Comparison of ENCODE assay signal across 36 mouse cellular contexts in the genomic region with DNA sequence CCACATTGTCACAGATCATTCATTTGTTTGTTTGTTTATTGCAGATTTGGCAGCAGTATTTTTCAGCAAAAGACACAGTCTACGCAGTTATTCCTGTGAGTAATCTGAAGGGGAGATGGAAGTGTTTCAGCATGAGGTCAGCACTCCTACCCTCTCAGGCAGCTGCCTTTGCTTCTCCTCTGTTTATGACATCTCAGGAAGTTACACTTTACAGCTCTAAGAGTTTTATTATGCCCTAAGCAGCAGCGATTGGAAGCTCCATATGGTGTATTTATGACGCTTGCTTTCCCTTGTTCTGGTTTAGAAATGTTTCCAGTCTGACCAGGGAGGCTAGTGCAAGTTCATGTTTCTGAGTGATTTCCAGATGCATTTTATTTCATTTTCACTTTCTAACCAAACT. TPM values are rescaled to one million over a fixed set of nuclear protein-coding genes. Genes with fewer than 3 reads are reported as not detected.
A peak's percentile ranks its signal among the peaks of the same experiment; 100 is the strongest.
DNase-seq lines count a peak whose midpoint lies in the region; ATAC-seq and TF ChIP-seq lines count a peak whose summit lies in the region.
"Had no signal": no experiment of that assay in that cellular context is flagged by ENCODE, and none has a peak within 500 bp of the region (broad histone marks: within the 10 kb centered on the region; RNA-seq: fewer than 3 reads in every experiment).

No protein-coding gene starts in this region.

- TF ChIP-seq CTCF in lung, embryonic 14.5 days (IDR thresholded peaks at IDR 0.05; ENCODE audit: low read depth): no peak

- H3K4me1 ChIP-seq in lung, embryonic 14.5 days (ENCODE audit: insufficient read depth): no peaks in the 10 kb centered on the region
- H3K4me1 ChIP-seq in intestine, embryonic 16.5 days (ENCODE audit: control insufficient read depth, insufficient read depth, low read length): peaks cover 6% of the 10 kb centered on the region; the same call in 1 of the 2 replicates
- no peaks in the 10 kb centered on the region for H3K4me1 ChIP-seq in liver, embryonic 11.5 days (replicated peaks; ENCODE audit: control insufficient read depth, insufficient read depth, low read length)
- H3K4me1 ChIP-seq: embryonic facial prominence, embryonic 12.5 days; forebrain, embryonic 10.5 days; forebrain, embryonic 15.5 days; heart, embryonic 12.5 days; hindbrain, embryonic 10.5 days; hindbrain, embryonic 15.5 days; limb, embryonic 15.5 days; midbrain, embryonic 13.5 days; neural tube, embryonic 15.5 days; stomach, embryonic 15.5 days had no signal

- peaks cover 76% of the 10 kb centered on the region for H3K36me3 ChIP-seq in lung, embryonic 14.5 days (ENCODE audit: insufficient read depth)
- H3K36me3 ChIP-seq in intestine, embryonic 16.5 days (ENCODE audit: control insufficient read depth, insufficient read depth, low read length): peaks cover 8% of the 10 kb centered on the region; the same call in 1 of the 2 replicates
- peaks cover 22% of the 10 kb centered on the region for H3K36me3 ChIP-seq in liver, embryonic 11.5 days (ENCODE audit: control insufficient read depth, insufficient read depth, low read length)

- no peak overlapping the region for H3K27ac ChIP-seq in lung, embryonic 14.5 days (ENCODE audit: low read depth)
- H3K27ac ChIP-seq in intestine, embryonic 16.5 days (ENCODE audit: low read length): peak overlapping the region; percentile 70
- H3K27ac ChIP-seq in liver, embryonic 11.5 days (ENCODE audit: low read depth, low read length): no peak overlapping the region
- H3K27ac ChIP-seq: embryonic facial prominence, embryonic 12.5 days; forebrain, embryonic 10.5 days; forebrain, embryonic 15.5 days; gastrocnemius, adult 2 months; heart, adult 2 months; hindbrain, embryonic 10.5 days; hindbrain, embryonic 15.5 days; limb, embryonic 15.5 days; liver, embryonic 14.5 days; midbrain, embryonic 13.5 days; neural tube, embryonic 15.5 days; stomach, embryonic 15.5 days had no signal

- peak; percentile 66; the same call in 1 of the 2 replicates for ATAC-seq in lung, embryonic 14.5 days (ENCODE audit: insufficient read depth)
- peak; percentile 96 for ATAC-seq in intestine, embryonic 16.5 days
- ATAC-seq in liver, embryonic 11.5 days (replicated peaks; ENCODE audit: low FRiP score): no peak
- ATAC-seq: activated CD4-positive, CD25-positive, alpha-beta regulatory T cell, adult 4 months; forebrain, embryonic 15.5 days; inflammation-experienced regulatory T-cells, adult 6 months; midbrain, embryonic 13.5 days had no signal

- WGBS in lung, embryonic 14.5 days: 57% methylated on average over 3 of the region's 3 CpGs
- WGBS in intestine, embryonic 16.5 days: 37% methylated on average over 3 of the region's 3 CpGs
- 84% methylated on average over 3 of the region's 3 CpGs for WGBS in liver, embryonic 11.5 days

- no peak overlapping the region for H3K4me3 ChIP-seq in lung, embryonic 14.5 days (ENCODE audit: low read depth, low read length)
- no peak overlapping the region for H3K4me3 ChIP-seq in intestine, embryonic 16.5 days (ENCODE audit: low read length)
- H3K4me3 ChIP-seq in liver, embryonic 11.5 days (ENCODE audit: low read depth, low read length): no peak overlapping the region
- H3K4me3 ChIP-seq: embryonic facial prominence, embryonic 12.5 days; forebrain, embryonic 10.5 days; forebrain, embryonic 15.5 days; gastrocnemius, adult 2 months; heart, adult 2 months; heart, embryonic 12.5 days; hindbrain, embryonic 10.5 days; hindbrain, embryonic 15.5 days; limb, embryonic 15.5 days; midbrain, embryonic 13.5 days; neural tube, embryonic 15.5 days; stomach, embryonic 15.5 days had no signal

- intact Hi-C loops in left cerebral cortex, postnatal 14 days (cut with DNase I): no loop called here

- no peaks in the 10 kb centered on the region for H3K9me3 ChIP-seq in lung, embryonic 14.5 days (ENCODE audit: low read depth, low read length)
- H3K9me3 ChIP-seq in intestine, embryonic 16.5 days (ENCODE audit: control insufficient read depth, low read length): no peaks in the 10 kb centered on the region
- H3K9me3 ChIP-seq in liver, embryonic 11.5 days (ENCODE audit: control insufficient read depth, low read length): no peaks in the 10 kb centered on the region
- H3K9me3 ChIP-seq: embryonic facial prominence, embryonic 12.5 days; forebrain, embryonic 10.5 days; forebrain, embryonic 15.5 days; heart, embryonic 12.5 days; hindbrain, embryonic 10.5 days; hindbrain, embryonic 15.5 days; limb, embryonic 15.5 days; midbrain, embryonic 13.5 days; neural tube, embryonic 15.5 days; stomach, embryonic 15.5 days had no signal

- peak; percentile 55 for DNase-seq in lung, embryonic 14.5 days
- no peak for DNase-seq in lung, postnatal 14 days
- DNase-seq in NIH3T3 (ENCODE audit: low read depth) (peak; percentile 55), adipocyte (ENCODE audit: low spot score) (peak; percentile 17)
- DNase-seq in left cerebral cortex, postnatal 14 days (ENCODE audit: low spot score in 2 of 2): no peak
- no peak for DNase-seq in liver, embryonic 11.5 days (ENCODE audit: low spot score)
- DNase-seq in adrenal gland, postnatal 14 days: no peak
- DNase-seq: adrenal gland, adult 8-10 months; B cell, adult 2 months; cerebellum, adult 11 months; cerebellum, adult 9-11 months; embryo, embryonic 11 days; gastrocnemius, adult 2 months; gastrocnemius, postnatal 36 days; heart, adult 2 months; kidney, adult 9 months; kidney, postnatal 25 days; retina, postnatal 1 day; right cerebral cortex, postnatal 14 days had no signal

- no peak overlapping the region for H3K9ac ChIP-seq in lung, embryonic 14.5 days
- no peak overlapping the region for H3K9ac ChIP-seq in intestine, embryonic 16.5 days (ENCODE audit: low read depth, low read length)
- H3K9ac ChIP-seq in liver, embryonic 11.5 days (ENCODE audit: low read depth, low read length): no peak overlapping the region
- H3K9ac ChIP-seq: embryonic facial prominence, embryonic 12.5 days; forebrain, embryonic 15.5 days; heart, embryonic 12.5 days; hindbrain, embryonic 15.5 days; limb, embryonic 15.5 days; liver, embryonic 14.5 days; midbrain, embryonic 13.5 days; neural tube, embryonic 15.5 days; stomach, embryonic 15.5 days had no signal

- H3K27me3 ChIP-seq in lung, embryonic 14.5 days (ENCODE audit: insufficient read depth, low read length): no peaks in the 10 kb centered on the region
- no peaks in the 10 kb centered on the region for H3K27me3 ChIP-seq in intestine, embryonic 16.5 days (replicated peaks; ENCODE audit: control insufficient read depth, insufficient read depth, low read length)
- H3K27me3 ChIP-seq in liver, embryonic 11.5 days (replicated peaks; ENCODE audit: control insufficient read depth, insufficient read depth, low read length): no peaks in the 10 kb centered on the region
- H3K27me3 ChIP-seq: embryonic facial prominence, embryonic 12.5 days; forebrain, embryonic 15.5 days; heart, embryonic 12.5 days; hindbrain, embryonic 15.5 days; limb, embryonic 15.5 days; midbrain, embryonic 13.5 days; neural tube, embryonic 15.5 days; stomach, embryonic 15.5 days had no signal

- H3K4me2 ChIP-seq in lung, embryonic 14.5 days: no peak overlapping the region
- H3K4me2 ChIP-seq in intestine, embryonic 16.5 days (ENCODE audit: low read depth, low read length): no peak overlapping the region
- no peak overlapping the region for H3K4me2 ChIP-seq in liver, embryonic 11.5 days
- H3K4me2 ChIP-seq: embryonic facial prominence, embryonic 12.5 days; forebrain, embryonic 15.5 days; heart, embryonic 12.5 days; hindbrain, embryonic 15.5 days; limb, embryonic 15.5 days; midbrain, embryonic 13.5 days; neural tube, embryonic 15.5 days; stomach, embryonic 15.5 days had no signal

RNA-seq across cellular contexts. Expression of gene Atpaf1, which starts 10.7 kb away (rescaled TPM):
- polyA plus RNA-seq in lung, embryonic 14.5 days (2014; fragmentation: Nextera tagmentation; extraction: Ambion mirVana): 55.6 and 61.4 TPM in 2 replicates
- 47.5 and 52.8 TPM in 2 replicates for polyA plus RNA-seq in intestine, embryonic 16.5 days (2015; fragmentation: Nextera tagmentation; extraction: Ambion mirVana)
- total RNA-seq in left cerebral cortex, postnatal 14 days (2021): 10 to 100 TPM; 39.2 to 42.3 TPM
- polyA plus RNA-seq in liver, embryonic 11.5 days (2014; fragmentation: Nextera tagmentation; extraction: Ambion mirVana): 42.1 and 48.7 TPM in 2 replicates
- 42.6 and 46.2 TPM in 2 replicates for total RNA-seq in adrenal gland, postnatal 14 days (2021)

RNA-seq across cellular contexts. Expression of gene Tex38, which starts 14.5 kb away (rescaled TPM):
- polyA plus RNA-seq in lung, embryonic 14.5 days (2014; fragmentation: Nextera tagmentation; extraction: Ambion mirVana): not detected in 2 replicates
- polyA plus RNA-seq in intestine, embryonic 16.5 days (2015; fragmentation: Nextera tagmentation; extraction: Ambion mirVana): 0.23 and 0.34 TPM in 2 replicates
- under 1 TPM; 0.46 to 0.59 TPM for total RNA-seq in left cerebral cortex, postnatal 14 days (2021)
- 0.22 TPM in 1 of 2 replicates, not detected in the other for polyA plus RNA-seq in liver, embryonic 11.5 days (2014; fragmentation: Nextera tagmentation; extraction: Ambion mirVana)
- 1.2 and 2.3 TPM in 2 replicates for total RNA-seq in adrenal gland, postnatal 14 days (2021)
- total RNA-seq: layer of hippocampus, adult 18-20 months; megakaryocyte-erythroid progenitor cell, adult 5-6 weeks had no signal
- polyA plus RNA-seq: small intestine, adult 2 months had no signal

RNA-seq across cellular contexts. Expression of gene Mob3c, which starts 32.5 kb away (rescaled TPM):
- polyA plus RNA-seq in lung, embryonic 14.5 days (2014; fragmentation: Nextera tagmentation; extraction: Ambion mirVana): 9.6 and 11.5 TPM in 2 replicates
- polyA plus RNA-seq in intestine, embryonic 16.5 days (2015; fragmentation: Nextera tagmentation; extraction: Ambion mirVana): 15.7 and 18.2 TPM in 2 replicates
- total RNA-seq in left cerebral cortex, postnatal 14 days (2021): 1 to 10 TPM; 3.1 TPM
- polyA plus RNA-seq in liver, embryonic 11.5 days (2014; fragmentation: Nextera tagmentation; extraction: Ambion mirVana): 9.7 and 9.8 TPM in 2 replicates
- total RNA-seq in adrenal gland, postnatal 14 days (2021): 10.2 and 12.4 TPM in 2 replicates

RNA-seq across cellular contexts. Expression of gene Mknk1, which starts 43.6 kb away (rescaled TPM):
- polyA plus RNA-seq in lung, embryonic 14.5 days (2014; fragmentation: Nextera tagmentation; extraction: Ambion mirVana): 19.4 and 19.8 TPM in 2 replicates
- polyA plus RNA-seq in intestine, embryonic 16.5 days (2015; fragmentation: Nextera tagmentation; extraction: Ambion mirVana): 29.4 and 30.1 TPM in 2 replicates
- total RNA-seq in left cerebral cortex, postnatal 14 days (2021): 10 to 100 TPM; 40.0 to 45.7 TPM
- polyA plus RNA-seq in liver, embryonic 11.5 days (2014; fragmentation: Nextera tagmentation; extraction: Ambion mirVana): 43.8 and 46.9 TPM in 2 replicates
- 29.3 and 42.4 TPM in 2 replicates for total RNA-seq in adrenal gland, postnatal 14 days (2021)

RNA-seq across cellular contexts. Expression of gene Efcab14, which starts 57.8 kb away (rescaled TPM):
- polyA plus RNA-seq in lung, embryonic 14.5 days (2014; fragmentation: Nextera tagmentation; extraction: Ambion mirVana): 48.8 and 53.7 TPM in 2 replicates
- 32.9 and 33.3 TPM in 2 replicates for polyA plus RNA-seq in intestine, embryonic 16.5 days (2015; fragmentation: Nextera tagmentation; extraction: Ambion mirVana)
- total RNA-seq in left cerebral cortex, postnatal 14 days (2021): 10 to 100 TPM; 44.1 to 45.9 TPM
- 34.9 and 38.7 TPM in 2 replicates for polyA plus RNA-seq in liver, embryonic 11.5 days (2014; fragmentation: Nextera tagmentation; extraction: Ambion mirVana)
- 57.2 and 60.1 TPM in 2 replicates for total RNA-seq in adrenal gland, postnatal 14 days (2021)

Comparison
In these comparisons a context has a peak if more than half of its experiments do, and no peak if none do; other contexts are left out.
1. DNase-seq: peak in lung, embryonic 14.5 days (single experiment), NIH3T3 (single experiment) and adipocyte (single experiment); none in lung, postnatal 14 days (single experiment), left cerebral cortex, postnatal 14 days (0 of 2), liver, embryonic 11.5 days (single experiment) and adrenal gland, postnatal 14 days (single experiment).